Mouse (Mus musculus): Measurements from ENCODE around the gene Ano7.
"Not testable (repeated sequence)": the region's sequence is repeated elsewhere in the genome, so short reads cannot be mapped to it uniquely, and the experiment has no call there.

Gene Ano7

GRCm38 (mm10) chr1:93444405-93445110 lies 70.8 kb downstream of the Ano7 start:
- in situ Hi-C loops (cut with MboI; ENCODE audit: low pct_unique_long_range_greater_than_20kb in 1 of 2, low sequenced_read_pairs in 2 of 2, unreplicated experiment in 1 of 2) = no loop called here

DNA sequence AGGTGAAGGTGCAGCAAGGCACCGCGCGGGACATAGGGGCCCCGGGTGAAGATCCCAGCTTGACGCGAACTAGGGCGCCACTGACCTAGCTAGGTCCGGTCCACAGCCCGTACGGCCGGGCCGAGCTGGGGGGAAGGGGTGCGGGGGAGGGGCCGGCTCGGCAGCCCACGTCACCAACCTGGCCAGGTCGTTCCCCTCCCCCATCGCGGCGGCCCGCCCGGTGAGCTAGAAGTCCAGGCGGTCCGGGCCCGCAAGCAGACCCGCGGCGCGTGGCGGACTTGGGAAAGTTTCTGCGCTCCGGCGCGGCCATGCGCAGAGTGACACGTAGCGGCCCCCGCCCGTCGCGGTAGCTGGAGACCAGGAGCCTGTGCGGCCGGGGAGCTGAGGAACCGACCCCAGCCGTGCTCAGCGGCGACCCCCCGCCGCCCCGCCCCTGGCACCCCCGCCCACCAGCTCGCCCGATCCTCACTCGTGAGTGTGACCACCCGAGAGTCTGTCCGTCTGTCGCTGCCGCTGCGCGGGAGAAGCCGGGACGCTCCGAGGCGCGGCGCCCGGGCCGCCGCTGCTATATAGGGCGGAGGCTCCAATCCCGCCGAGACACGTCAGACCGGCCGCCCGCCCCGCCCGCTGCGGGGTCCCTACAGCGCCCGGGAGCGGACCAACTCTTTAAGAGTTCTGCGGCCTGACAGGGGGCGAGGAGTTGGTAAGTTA lies 71.5 kb downstream of the Ano7 start:
- in situ Hi-C loops (cut with MboI; ENCODE audit: low pct_unique_long_range_greater_than_20kb in 1 of 2, low sequenced_read_pairs in 2 of 2, unreplicated experiment in 1 of 2) = no loop called here

DNA sequence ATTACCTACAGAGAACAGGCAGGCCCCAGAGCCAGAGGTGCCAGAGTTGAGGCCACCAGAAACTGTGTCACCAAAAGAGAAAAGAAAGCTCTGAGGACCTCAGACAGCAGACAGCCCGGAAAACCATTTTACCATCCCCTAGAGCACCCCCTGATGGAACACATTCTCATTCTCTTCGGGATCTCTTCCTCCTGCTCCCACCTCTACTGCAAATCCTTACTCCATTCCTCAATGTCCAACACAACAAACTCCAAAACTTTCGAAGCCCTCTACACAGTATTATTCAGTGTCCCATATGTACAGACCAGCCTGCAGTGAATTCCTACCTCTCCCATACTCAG lies 72.1 kb downstream of the Ano7 start:
- in situ Hi-C loops (cut with MboI; ENCODE audit: low pct_unique_long_range_greater_than_20kb in 1 of 2, low sequenced_read_pairs in 2 of 2, unreplicated experiment in 1 of 2) = no loop called here

DNA sequence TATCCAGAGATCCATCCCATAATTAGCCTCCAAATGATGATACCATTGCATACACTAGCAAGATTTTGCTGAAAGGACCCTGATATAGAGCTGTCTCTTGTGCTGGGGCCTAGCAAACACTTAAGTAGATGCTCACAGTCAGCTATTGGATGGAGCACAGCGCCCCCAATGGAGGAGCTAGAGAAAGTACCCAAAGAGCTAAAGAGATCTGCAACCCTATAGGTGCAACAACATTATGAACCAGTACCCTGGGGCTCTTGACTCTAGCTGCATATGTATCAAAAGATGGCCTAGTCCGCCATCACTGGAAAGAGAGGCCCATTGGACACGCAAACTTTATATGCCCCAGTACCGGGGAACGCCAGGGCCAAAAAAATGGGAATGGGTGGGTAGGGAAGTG lies 76.4 kb downstream of the Ano7 start:
- in situ Hi-C loops (cut with MboI; ENCODE audit: low pct_unique_long_range_greater_than_20kb in 1 of 2, low sequenced_read_pairs in 2 of 2, unreplicated experiment in 1 of 2) = not testable (repeated sequence)

DNA sequence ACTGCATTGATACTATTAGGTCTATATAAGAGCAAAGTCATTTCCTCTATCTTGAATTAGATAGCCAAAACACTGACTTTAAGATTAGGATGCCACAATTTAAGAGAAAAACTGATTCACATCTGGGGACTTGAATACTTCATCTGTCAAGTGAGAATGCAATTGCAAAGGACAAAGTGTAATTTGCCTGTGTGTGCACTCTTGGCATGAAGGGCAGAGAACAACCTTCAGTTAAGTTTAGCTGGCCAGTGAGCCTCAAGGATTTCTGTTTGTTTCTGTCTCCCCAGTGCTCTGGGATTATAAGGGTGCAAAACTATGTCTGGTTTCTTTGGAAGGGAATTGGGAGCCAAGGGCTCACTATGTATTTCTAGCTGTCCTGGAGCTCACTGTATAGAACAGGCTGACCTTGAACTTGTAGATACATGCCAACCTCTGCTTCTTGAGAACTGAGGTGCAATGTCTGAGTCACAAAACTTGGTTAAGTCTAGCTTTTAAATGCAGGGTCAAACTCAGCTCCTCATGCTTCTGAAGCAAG lies 80.1 kb downstream of the Ano7 start:
- in situ Hi-C loops (cut with MboI; ENCODE audit: low pct_unique_long_range_greater_than_20kb in 1 of 2, low sequenced_read_pairs in 2 of 2, unreplicated experiment in 1 of 2) = no loop called here

Data from mouse embryonic stem cell (cell line).